Mouse (Mus musculus) cerebellum, adult 2 months (tissue): ENCODE measurements around the gene 1300017J02Rik. TPM values are rescaled to one million over a fixed set of nuclear protein-coding genes. Genes with fewer than 3 reads are reported as not detected.
A peak's percentile ranks its signal among the peaks of the same experiment; 100 is the strongest.

Experiments used
- DNase-seq, 2 experiments: peaks; one replicate each; pipeline ENCODE4 v3.0.0; 2021
- H3K27ac ChIP-seq: fragments of 200-500 bp; 2 replicates; pipeline ENCODE4 v1.5.1; 2012; ENCODE audit warnings: low read length, control low read depth, inconsistent platforms; ENCODE audit not compliant: insufficient read depth
- H3K27me3 ChIP-seq: fragments of 200-500 bp; 2 replicates; pipeline ENCODE4 v1.6.1; 2012; ENCODE audit warnings: inconsistent platforms, mild to moderate bottlenecking, low read length, moderate library complexity; ENCODE audit not compliant: control insufficient read depth, insufficient read depth
- H3K4me1 ChIP-seq: fragments of 200-500 bp; 2 replicates; pipeline ENCODE4 v1.6.1; 2011; ENCODE audit warnings: low read length; ENCODE audit not compliant: control insufficient read depth, insufficient read depth
- H3K4me3 ChIP-seq: fragments of 200-500 bp; replicated peaks from 2 replicates; pipeline ENCODE3; 2011; ENCODE audit warnings: mild to moderate bottlenecking, low read depth, low read length, control low read depth; ENCODE audit not compliant: insufficient read depth
- CTCF ChIP-seq: fragments of 200-500 bp; IDR thresholded peaks from 2 replicates; pipeline ENCODE4 v1.5.1; 2011; ENCODE audit warnings: low read depth, mild to moderate bottlenecking, control low read depth, low read length, moderate library complexity, borderline replicate concordance; ENCODE audit not compliant: insufficient read depth
- POLR2A ChIP-seq: fragments of 200-500 bp; IDR thresholded peaks from 2 replicates; pipeline ENCODE4 v1.6.1; 2011; ENCODE audit warnings: low read length, control low read depth, borderline replicate concordance; ENCODE audit not compliant: insufficient read depth
- WGBS: fragments of 180-500 bp; shearing (Covaris S2); methylation state at CpG from one replicate; pipeline ENCODE4 v1.1.7; 2018; 5-methylcytosine and 5-hydroxymethylcytosine counted together
- polyA plus RNA-seq: library from polyadenylated mRNA; depleted of rRNA; stranded (reverse); fragments of >200 nt; gene quantifications from 2 replicates; pipeline ENCODE4 v1.2.3, GENCODE M21; 2012

The 1300017J02Rik gene
- polyA plus RNA-seq, 1 experiment, result 0.69 TPM

DNA sequence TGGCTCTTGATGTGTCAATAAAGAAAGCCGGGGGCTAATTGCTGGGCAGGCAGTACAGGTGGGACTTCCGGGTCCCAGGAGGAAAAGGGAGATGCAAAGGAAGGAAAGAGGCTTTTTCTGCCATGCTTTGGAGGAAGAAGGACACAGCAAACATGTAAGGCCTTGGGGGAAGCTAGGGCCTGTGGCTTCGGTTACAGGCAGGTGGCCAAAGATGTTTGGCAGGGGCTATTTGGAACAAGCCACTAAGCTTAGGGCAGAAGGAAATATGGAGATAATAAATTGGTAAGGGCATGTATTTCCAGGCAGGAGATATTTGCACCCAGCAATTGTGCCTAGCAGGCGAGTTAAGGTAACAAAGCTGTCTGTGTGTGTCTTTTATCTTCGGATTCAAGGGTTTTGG is 52.0 kb downstream of the 1300017J02Rik start:
- Histone ChIP-seq H3K4me3 (no peak overlapping the region), H3K4me1 (no peaks in the 10 kb centered on the region), H3K27ac (no peak overlapping the region), H3K27me3 (no peaks in the 10 kb centered on the region)
- DNase-seq, result no peak
- 32% methylated on average over 5 of the region's 5 CpGs for WGBS
- TF ChIP-seq CTCF (no peak), POLR2A (no peak)

- H3K4me3 ChIP-seq, result no peak overlapping the region
Observed at GRCm38 (mm10) chr9:103248618-103249017, 56.3 kb downstream of the 1300017J02Rik start.

GRCm38 (mm10) chr9:103246526-103247168 is 58.2 kb downstream of the 1300017J02Rik start:
- no peak for DNase-seq
- H3K4me1 ChIP-seq, result no peaks in the 10 kb centered on the region
- no peaks in the 10 kb centered on the region for H3K27me3 ChIP-seq
- WGBS, result 82% methylated on average over 8 of the region's 8 CpGs
- H3K27ac ChIP-seq, result no peak overlapping the region
- TF ChIP-seq POLR2A (no peak), CTCF (no peak)
- no peak overlapping the region for H3K4me3 ChIP-seq

More at GRCm38 (mm10) chr9:103248618-103249017, 56.3 kb downstream of the 1300017J02Rik start:
- WGBS, result 26% methylated on average over 4 of the region's 4 CpGs
- TF ChIP-seq CTCF (no peak), POLR2A (no peak)
- Histone ChIP-seq H3K4me1 (no peaks in the 10 kb centered on the region), H3K27ac (no peak overlapping the region), H3K27me3 (no peaks in the 10 kb centered on the region)
- DNase-seq, result no peak

GRCm38 (mm10) chr9:103243640-103244039 is 61.2 kb downstream of the 1300017J02Rik start:
- Histone ChIP-seq H3K4me1 (no peaks in the 10 kb centered on the region), H3K4me3 (no peak overlapping the region), H3K27ac (no peak overlapping the region), H3K27me3 (no peaks in the 10 kb centered on the region)
- no peak for DNase-seq
- no peak for TF ChIP-seq CTCF
- no peak for TF ChIP-seq POLR2A
- WGBS, result 93% methylated on average over 4 of the region's 4 CpGs

DNA sequence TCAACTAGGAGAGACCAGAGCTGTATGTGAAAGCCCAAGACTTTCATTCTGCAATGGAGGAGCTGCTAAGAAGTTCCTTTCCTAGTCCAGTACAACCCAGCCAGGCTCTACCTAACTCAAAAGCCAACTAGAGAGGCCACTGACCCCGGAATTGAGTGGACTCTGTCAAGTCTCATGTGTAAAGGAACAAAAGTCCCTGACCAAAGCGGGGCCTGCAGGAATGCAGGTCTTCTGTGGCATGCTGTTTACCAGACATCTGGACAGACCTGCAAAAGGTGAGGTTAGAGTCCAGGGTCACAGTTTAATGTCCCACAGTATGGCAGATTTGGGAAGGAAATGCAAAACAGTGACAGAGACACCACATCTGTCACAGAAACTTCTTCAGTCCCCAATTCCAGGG is 63.7 kb downstream of the 1300017J02Rik start:
- Histone ChIP-seq H3K27me3 (no peaks in the 10 kb centered on the region), H3K27ac (no peak overlapping the region), H3K4me3 (no peak overlapping the region), H3K4me1 (no peaks in the 10 kb centered on the region)
- WGBS, result 84% methylated on average over 2 of the region's 2 CpGs
- TF ChIP-seq POLR2A (no peak), CTCF (no peak)
- DNase-seq, result no peak

DNA sequence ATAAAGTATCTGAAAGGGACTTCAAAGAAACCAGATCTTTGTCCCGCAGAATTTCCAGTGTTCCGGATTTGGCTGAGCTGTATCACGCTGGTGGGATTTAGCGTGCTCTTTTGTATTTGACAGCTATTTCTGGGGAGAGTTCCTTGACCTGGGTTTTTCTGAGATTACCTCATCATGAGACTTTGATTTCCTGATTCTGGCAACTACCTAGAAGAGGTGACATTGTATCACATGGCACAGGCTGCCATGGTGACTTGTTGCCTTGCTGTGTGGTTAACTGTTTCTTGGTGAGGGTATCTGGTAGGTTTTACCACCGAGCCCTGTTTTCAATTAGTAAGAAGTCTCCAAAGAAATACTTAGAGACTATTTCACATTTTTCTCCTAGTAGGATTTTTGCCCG is 65.4 kb downstream of the 1300017J02Rik start:
- Histone ChIP-seq H3K4me3 (no peak overlapping the region), H3K4me1 (no peaks in the 10 kb centered on the region), H3K27ac (no peak overlapping the region), H3K27me3 (no peaks in the 10 kb centered on the region)
- WGBS, result 93% methylated on average over 6 of the region's 6 CpGs
- no peak for TF ChIP-seq POLR2A
- no peak for DNase-seq

GRCm38 (mm10) chr9:103234565-103235165 is 70.2 kb downstream of the 1300017J02Rik start:
- Histone ChIP-seq H3K27ac (peak overlapping the region; percentile 38; the same call in 1 of the 2 replicates), H3K4me3 (no peak overlapping the region), H3K27me3 (no peaks in the 10 kb centered on the region), H3K4me1 (peaks cover 3% of the 10 kb centered on the region; the same call in 1 of the 2 replicates)
- TF ChIP-seq CTCF (no peak), POLR2A (no peak)
- DNase-seq, result peak; percentile 18 to 19
- WGBS, result 49% methylated on average over 7 of the region's 7 CpGs

DNA sequence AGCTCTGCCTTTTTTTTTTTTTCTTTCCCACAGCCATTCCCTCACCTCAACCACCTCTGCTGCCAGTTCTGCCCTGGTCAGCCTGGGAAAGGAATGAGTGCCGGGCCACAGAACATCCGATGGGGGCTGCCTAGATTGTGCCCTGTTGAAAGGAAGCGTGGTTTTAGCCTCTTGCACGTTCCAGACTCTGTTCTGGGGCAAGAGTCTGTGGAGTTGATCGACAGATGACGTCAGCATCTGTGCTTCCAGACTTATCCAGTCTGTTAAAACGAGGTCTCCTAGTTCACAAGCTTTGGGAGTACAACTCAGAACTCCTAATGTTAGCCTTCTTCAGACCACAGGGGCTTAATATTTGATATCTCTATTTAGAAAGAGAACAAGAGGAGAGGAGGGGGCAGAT is 70.8 kb downstream of the 1300017J02Rik start:
- DNase-seq, result no peak
- peak overlapping the region; percentile 38; the same call in 1 of the 2 replicates for H3K27ac ChIP-seq
- TF ChIP-seq POLR2A (no peak), CTCF (no peak)
- no peaks in the 10 kb centered on the region for H3K27me3 ChIP-seq
- H3K4me1 ChIP-seq, result peaks cover 3% of the 10 kb centered on the region; the same call in 1 of the 2 replicates
- WGBS, result 58% methylated on average over 7 of the region's 7 CpGs
- no peak overlapping the region for H3K4me3 ChIP-seq
